Mouse (Mus musculus) kidney, embryonic 15.5 days (tissue): ENCODE data around the gene Enpep. TPM values are rescaled to one million over a fixed set of nuclear protein-coding genes. Genes with fewer than 3 reads are reported as not detected.

Source experiments
- ATAC-seq: fragments of 200-750 bp; cut with Nextera tagmentation; replicated peaks from 2 replicates; pipeline ENCODE4 v1.8.0; 2017; ENCODE audit warnings: moderate TSS enrichment; ENCODE audit not compliant: low FRiP score
- H3K27ac ChIP-seq: fragments of 300-500 bp; sonication (generic); 2 replicates; pipeline ENCODE4 v1.5.1; 2015; ENCODE audit warnings: mild to moderate bottlenecking, inconsistent platforms
- H3K27me3 ChIP-seq: fragments of 300-500 bp; sonication (generic); 2 replicates; pipeline ENCODE4 v1.6.1; 2015; ENCODE audit warnings: inconsistent platforms
- H3K36me3 ChIP-seq: fragments of 300-500 bp; sonication (generic); 2 replicates; pipeline ENCODE4 v1.6.1; 2015; ENCODE audit warnings: inconsistent platforms
- H3K4me1 ChIP-seq: fragments of 300-500 bp; sonication (generic); 2 replicates; pipeline ENCODE4 v1.6.1; 2015; ENCODE audit warnings: inconsistent platforms
- H3K4me2 ChIP-seq: fragments of 300-500 bp; sonication (generic); 2 replicates; pipeline ENCODE4 v1.6.1; 2015; ENCODE audit warnings: moderate library complexity, mild to moderate bottlenecking, inconsistent platforms
- H3K4me3 ChIP-seq: fragments of 300-500 bp; sonication (generic); replicated peaks from 2 replicates; pipeline ENCODE4 v1.5.1; 2015; ENCODE audit warnings: mild to moderate bottlenecking, inconsistent platforms
- H3K9ac ChIP-seq: fragments of 300-500 bp; sonication (generic); 2 replicates; pipeline ENCODE4 v1.6.1; 2015; ENCODE audit warnings: mild to moderate bottlenecking, inconsistent platforms
- H3K9me3 ChIP-seq: fragments of 300-500 bp; sonication (generic); replicated peaks from 2 replicates; pipeline ENCODE4 v1.6.1; 2016; ENCODE audit warnings: inconsistent platforms
- WGBS: fragments of 180-500 bp; shearing (Covaris S2); methylation state at CpG from one replicate; pipeline ENCODE4 v1.1.7; 2015; ENCODE audit warnings: mixed read lengths; 5-methylcytosine and 5-hydroxymethylcytosine counted together
- polyA plus RNA-seq: library from polyadenylated mRNA; unstranded; fragments of >200 nt; fragmentation: Nextera tagmentation; extraction: Ambion mirVana; gene quantifications from 2 replicates; pipeline ENCODE4 v1.2.1, GENCODE M21; 2015

Gene Enpep
- 82.5 and 82.7 TPM in 2 replicates for polyA plus RNA-seq

DNA sequence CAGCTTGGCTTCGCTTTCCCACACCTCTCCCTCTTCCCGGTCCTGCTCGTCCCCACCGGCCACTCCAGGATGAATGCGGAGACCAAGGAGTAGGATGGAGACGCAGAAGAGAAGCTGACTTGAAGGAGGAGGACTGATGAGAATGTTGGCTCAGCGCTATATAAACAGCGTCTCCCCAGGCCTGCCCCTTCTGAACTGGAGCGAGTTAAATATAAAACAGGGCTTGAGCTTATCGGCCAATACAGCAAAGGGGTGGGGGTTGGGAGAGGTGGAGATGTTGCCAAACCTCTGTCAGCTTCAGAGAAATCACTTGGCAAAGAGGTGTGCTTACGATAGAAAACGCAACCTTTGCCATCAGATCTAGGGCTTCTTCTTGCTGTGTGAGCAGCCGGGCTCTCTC, at the start of gene Enpep:
Gene Enpep (minus strand): TSS at position 135 of the 400 bp plus-strand sequence.
- Histone ChIP-seq H3K9me3 (no peaks in the 10 kb centered on the region), H3K27ac (peak within 1 kb of the TSS; percentile 83), H3K36me3 (no peaks in the 10 kb centered on the region), H3K9ac (peak within 1 kb of the TSS; percentile 33), H3K4me3 (peak within 1 kb of the TSS; percentile 50), H3K4me2 (peak within 1 kb of the TSS; percentile 64), H3K27me3 (no peaks in the 10 kb centered on the region), H3K4me1 (peaks cover 33% of the 10 kb centered on the region)
- 13% methylated on average over 13 of the region's 13 CpGs for WGBS
- peak; percentile 79 for ATAC-seq

DNA sequence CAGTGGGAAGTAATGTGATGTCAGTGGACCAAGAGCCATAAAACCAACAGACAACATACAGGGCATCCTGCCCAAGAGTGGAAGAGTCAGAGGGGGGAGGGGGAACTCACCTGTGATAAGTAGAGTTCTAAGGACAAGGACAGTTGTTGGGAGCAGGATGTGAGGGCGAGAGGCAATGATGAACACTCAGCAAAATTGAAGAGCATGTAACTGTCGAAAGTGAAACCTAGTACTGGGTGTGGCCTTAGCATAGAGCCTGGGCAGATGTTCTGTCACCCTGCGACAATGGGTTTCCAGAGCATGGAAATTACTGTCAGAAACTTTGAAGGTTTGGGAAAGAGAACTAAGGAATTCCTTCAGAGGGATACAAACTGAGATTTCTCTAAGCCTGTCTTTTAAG, 46.6 kb upstream of the Enpep start:
- Histone ChIP-seq H3K4me3 (no peak overlapping the region), H3K27ac (no peak overlapping the region), H3K36me3 (no peaks in the 10 kb centered on the region), H3K9me3 (no peaks in the 10 kb centered on the region), H3K27me3 (no peaks in the 10 kb centered on the region), H3K4me1 (0 out of 2 replicates have a peak, but pooled peaks cover 3% of the 10 kb centered on the region), H3K4me2 (no peak overlapping the region), H3K9ac (no peak overlapping the region)
- ATAC-seq: no peak
- 80% methylated on average over 3 of the region's 3 CpGs for WGBS

DNA sequence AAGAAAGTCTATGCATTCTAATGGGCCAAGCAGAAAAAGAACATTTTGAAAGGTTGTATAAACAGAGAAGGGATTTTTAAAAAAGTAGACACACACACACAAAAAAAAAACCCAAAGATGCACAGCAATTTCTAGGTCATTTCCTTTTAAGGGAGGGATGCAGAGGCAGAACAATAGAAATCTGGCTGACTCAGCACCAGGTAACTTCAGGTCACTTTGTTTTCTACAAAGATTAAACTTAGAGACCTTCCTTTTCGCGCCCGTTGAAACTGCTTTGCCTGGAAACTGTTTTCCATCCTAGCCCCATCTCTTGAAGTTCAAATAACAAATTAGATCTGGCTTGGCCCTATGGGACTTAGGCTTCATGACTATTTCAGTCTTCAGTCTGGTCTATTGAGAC, 42.6 kb upstream of the Enpep start:
- H3K27me3 ChIP-seq: no peaks in the 10 kb centered on the region
- H3K27ac ChIP-seq: no peak overlapping the region
- no peak overlapping the region for H3K4me3 ChIP-seq
- no peaks in the 10 kb centered on the region for H3K36me3 ChIP-seq
- no peaks in the 10 kb centered on the region for H3K4me1 ChIP-seq
- H3K9ac ChIP-seq: no peak overlapping the region
- 97% methylated on average over 3 of the region's 3 CpGs for WGBS
- no peak overlapping the region for H3K4me2 ChIP-seq
- no peak for ATAC-seq
- no peaks in the 10 kb centered on the region for H3K9me3 ChIP-seq

DNA sequence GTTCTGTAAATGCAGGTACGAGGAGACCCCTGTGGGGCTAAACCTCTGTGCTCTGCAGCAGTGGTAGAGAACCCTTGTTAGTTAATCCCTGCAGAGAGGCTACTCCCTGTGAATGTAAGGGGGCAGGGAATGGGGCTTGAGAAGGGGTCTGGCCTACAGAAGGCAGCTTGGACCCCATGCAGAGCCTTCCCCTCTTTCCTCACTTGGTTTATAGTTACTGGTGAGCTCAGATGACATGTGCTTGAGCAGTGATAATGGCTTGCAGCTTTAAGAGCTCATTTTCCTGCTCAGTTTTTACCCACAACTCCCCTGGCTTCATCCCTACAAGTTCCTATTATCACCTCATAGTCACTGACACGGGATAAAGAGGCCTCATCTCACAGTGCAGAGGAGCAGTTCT, 40.6 kb upstream of the Enpep start:
- no peaks in the 10 kb centered on the region for H3K36me3 ChIP-seq
- no peaks in the 10 kb centered on the region for H3K9me3 ChIP-seq
- H3K4me1 ChIP-seq: no peaks in the 10 kb centered on the region
- no peak overlapping the region for H3K4me2 ChIP-seq
- no peak overlapping the region for H3K4me3 ChIP-seq
- H3K27ac ChIP-seq: no peak overlapping the region
- no peak for ATAC-seq
- 58% methylated on average over 2 of the region's 2 CpGs for WGBS
- H3K9ac ChIP-seq: no peak overlapping the region
- no peaks in the 10 kb centered on the region for H3K27me3 ChIP-seq

DNA sequence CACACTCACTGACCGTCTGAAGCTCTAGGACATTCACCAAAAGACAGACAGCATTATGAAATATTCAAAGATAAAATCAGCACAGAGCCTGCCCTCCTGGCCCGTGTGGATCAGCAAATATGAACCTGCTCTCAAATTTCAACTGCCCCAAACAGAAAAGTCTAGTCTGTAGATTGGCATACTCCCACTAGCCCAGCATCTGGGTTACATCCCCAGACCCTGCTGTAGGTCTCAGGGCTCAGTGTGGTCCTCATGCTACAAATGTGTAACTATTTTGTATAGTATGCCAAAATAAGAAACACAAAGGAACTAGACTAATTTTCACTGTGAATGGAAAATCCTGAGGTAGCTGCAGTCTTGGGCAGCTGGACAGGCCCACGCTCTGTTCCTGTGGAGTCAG, 37.0 kb upstream of the Enpep start:
- no peak overlapping the region for H3K9ac ChIP-seq
- no peaks in the 10 kb centered on the region for H3K4me1 ChIP-seq
- H3K27me3 ChIP-seq: no peaks in the 10 kb centered on the region
- no peaks in the 10 kb centered on the region for H3K9me3 ChIP-seq
- no peak overlapping the region for H3K4me2 ChIP-seq
- ATAC-seq: no peak
- 67% methylated on average over 3 of the region's 3 CpGs for WGBS
- H3K36me3 ChIP-seq: no peaks in the 10 kb centered on the region
- H3K27ac ChIP-seq: peak overlapping the region; percentile 37; the same call in 1 of the 2 replicates
- H3K4me3 ChIP-seq: no peak overlapping the region

DNA sequence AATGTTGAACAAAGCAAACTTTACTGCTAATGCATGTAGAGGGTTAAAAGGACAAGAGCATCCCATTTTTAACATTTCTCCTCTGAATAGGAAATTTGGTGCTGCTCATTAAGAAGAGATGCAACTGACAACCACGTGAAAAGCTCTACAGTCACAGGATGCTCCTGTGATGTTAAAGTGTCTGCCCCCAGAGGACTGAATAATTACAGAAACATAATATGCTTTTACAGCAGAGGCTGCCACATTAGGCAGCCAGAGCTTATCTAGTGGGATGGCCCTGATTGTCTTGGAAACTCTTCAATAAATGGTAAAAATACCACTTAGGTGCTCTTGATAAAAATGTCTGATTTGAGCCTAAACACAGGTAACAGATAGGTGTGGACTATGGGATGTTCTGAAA, 33.4 kb upstream of the Enpep start:
- no peaks in the 10 kb centered on the region for H3K27me3 ChIP-seq
- H3K27ac ChIP-seq: no peak overlapping the region
- H3K4me1 ChIP-seq: no peaks in the 10 kb centered on the region
- no peak overlapping the region for H3K4me3 ChIP-seq
- no peaks in the 10 kb centered on the region for H3K9me3 ChIP-seq
- H3K4me2 ChIP-seq: no peak overlapping the region
- ATAC-seq: no peak
- H3K9ac ChIP-seq: no peak overlapping the region
- H3K36me3 ChIP-seq: no peaks in the 10 kb centered on the region
- WGBS: 47% methylated on average over 1 of the region's 1 CpGs

DNA sequence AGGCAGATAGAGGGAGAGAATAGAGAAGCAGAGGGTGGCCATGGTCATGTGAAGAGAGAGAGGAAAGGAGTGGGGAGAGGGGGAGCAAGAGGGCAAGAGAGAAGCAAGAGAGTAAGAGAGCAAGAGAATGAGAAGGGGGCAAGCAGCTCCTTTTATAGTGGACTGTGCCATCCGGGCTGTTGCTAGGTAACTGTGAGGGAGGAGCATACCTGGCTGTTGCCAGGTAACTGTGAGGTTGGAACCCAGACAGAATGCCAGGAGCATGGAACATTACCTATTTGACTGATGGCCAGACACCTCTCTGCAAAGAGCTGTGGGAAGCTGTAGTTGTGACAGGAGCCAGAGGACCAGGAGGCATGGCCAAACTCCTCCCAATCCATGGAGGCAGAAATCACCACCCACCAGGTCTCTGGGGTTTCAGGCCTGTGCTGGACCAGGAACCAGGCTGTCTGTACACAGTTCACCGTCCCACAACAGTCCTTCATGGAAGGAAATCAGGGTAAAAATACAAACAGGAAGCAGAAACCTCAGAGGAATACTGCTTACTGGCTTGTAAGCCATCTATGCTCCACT, 32.4 kb upstream of the Enpep start:
- no peak overlapping the region for H3K9ac ChIP-seq
- H3K9me3 ChIP-seq: no peaks in the 10 kb centered on the region
- WGBS: 83% methylated on average over 2 of the region's 2 CpGs
- no peaks in the 10 kb centered on the region for H3K27me3 ChIP-seq
- H3K4me1 ChIP-seq: no peaks in the 10 kb centered on the region
- H3K4me3 ChIP-seq: no peak overlapping the region
- H3K27ac ChIP-seq: no peak overlapping the region
- no peaks in the 10 kb centered on the region for H3K36me3 ChIP-seq
- no peak for ATAC-seq
- H3K4me2 ChIP-seq: no peak overlapping the region

DNA sequence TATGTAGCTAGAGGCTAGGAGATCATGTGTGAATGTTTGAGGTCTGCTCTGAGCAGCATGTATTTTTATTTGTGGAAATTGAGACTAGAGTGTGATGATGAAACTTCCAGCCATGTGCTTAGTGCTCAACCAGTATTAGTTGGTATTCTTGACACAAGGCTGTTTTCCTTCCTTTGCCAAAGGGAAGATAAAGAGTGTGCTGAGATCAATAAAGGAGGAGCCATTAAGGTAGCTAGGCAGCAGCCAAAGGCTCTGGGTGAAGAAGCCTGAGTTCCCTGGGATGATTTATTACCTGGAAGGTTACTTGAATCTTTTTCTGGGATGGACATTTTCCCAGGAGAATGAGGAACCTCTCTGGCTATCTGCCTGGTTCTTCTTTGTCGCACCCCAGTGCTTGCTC, 30.9 kb upstream of the Enpep start:
- H3K27ac ChIP-seq: no peak overlapping the region
- H3K4me1 ChIP-seq: no peaks in the 10 kb centered on the region
- WGBS: 73% methylated on average over 1 of the region's 1 CpGs
- no peak overlapping the region for H3K4me3 ChIP-seq
- H3K36me3 ChIP-seq: no peaks in the 10 kb centered on the region
- H3K9me3 ChIP-seq: no peaks in the 10 kb centered on the region
- no peak overlapping the region for H3K9ac ChIP-seq
- ATAC-seq: no peak
- no peaks in the 10 kb centered on the region for H3K27me3 ChIP-seq
- H3K4me2 ChIP-seq: no peak overlapping the region

DNA sequence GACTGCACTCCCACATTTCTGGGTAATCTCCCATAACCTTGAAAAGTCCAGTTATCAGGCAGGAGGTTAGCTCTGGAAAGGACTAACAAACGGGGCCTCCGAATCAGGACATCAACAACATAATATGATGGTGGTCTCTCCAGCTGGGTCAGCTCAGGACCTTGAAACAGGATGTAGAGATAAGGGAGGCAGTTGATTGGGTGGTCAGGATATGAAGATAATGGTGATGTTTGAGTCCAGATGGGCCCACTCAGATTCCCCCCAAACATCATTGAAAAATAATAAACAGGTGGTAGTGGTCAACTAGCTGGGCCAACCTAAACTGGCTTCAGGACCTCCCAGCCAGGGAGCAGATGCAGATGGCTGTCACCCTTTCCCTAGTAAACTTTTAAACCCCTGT, 25.6 kb upstream of the Enpep start:
- 57% methylated on average over 2 of the region's 2 CpGs for WGBS
- no peaks in the 10 kb centered on the region for H3K4me1 ChIP-seq
- no peaks in the 10 kb centered on the region for H3K36me3 ChIP-seq
- H3K4me3 ChIP-seq: no peak overlapping the region
- H3K9me3 ChIP-seq: no peaks in the 10 kb centered on the region
- no peaks in the 10 kb centered on the region for H3K27me3 ChIP-seq
- ATAC-seq: peak; percentile 58; the same call in 1 of the 2 replicates
- H3K4me2 ChIP-seq: no peak overlapping the region
- H3K9ac ChIP-seq: no peak overlapping the region
- no peak overlapping the region for H3K27ac ChIP-seq

DNA sequence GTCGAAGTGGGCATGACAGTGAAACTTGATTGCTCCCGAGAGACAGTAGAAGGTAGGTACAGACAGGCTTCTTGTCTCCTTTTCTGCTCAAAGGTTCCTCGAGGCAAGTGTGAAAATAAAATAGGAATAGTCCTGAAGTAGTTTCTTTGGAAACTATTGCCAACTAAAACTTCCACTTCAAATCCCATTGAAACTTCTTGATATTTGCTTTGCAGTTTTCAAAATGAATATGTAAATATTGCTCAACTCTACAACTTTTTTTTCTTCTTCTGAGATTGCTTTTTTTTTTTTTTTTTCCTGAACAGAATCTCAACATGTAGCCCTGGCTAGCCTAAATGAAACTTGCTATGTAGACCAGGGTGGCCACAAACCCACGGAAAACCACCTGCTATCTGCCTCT, 21.4 kb upstream of the Enpep start:
- Histone ChIP-seq H3K9ac (no peak overlapping the region), H3K4me3 (no peak overlapping the region), H3K4me1 (no peaks in the 10 kb centered on the region), H3K36me3 (no peaks in the 10 kb centered on the region), H3K27ac (no peak overlapping the region), H3K9me3 (no peaks in the 10 kb centered on the region), H3K4me2 (no peak overlapping the region), H3K27me3 (no peaks in the 10 kb centered on the region)
- WGBS: 76% methylated on average over 4 of the region's 4 CpGs
- no peak for ATAC-seq

DNA sequence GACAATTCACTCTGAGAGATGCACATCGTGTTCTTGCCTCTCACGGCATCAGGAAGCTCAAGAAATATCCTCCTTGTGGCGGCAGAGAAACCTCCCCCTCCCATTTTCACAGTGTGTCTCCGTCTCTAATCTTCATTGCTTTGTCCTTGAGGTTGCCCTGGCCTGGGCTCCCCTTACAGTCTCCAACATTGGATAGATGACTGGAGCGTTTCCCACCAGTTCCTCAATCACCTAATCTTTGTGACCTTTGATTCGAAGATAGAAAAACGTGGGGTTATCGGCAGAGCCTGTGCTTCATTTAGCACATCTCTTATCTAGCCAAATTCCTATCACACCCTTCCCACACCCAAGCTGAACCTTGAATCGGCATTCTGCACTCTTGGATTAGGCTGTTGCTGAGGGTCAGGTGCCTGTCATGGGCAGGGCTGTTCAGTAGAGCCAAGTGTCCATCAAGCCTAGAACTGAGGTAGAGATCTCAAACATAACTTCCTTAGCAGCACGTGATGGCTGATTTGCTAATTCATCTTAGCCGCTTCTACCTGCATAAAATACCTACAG, 18.9 kb upstream of the Enpep start:
- no peak overlapping the region for H3K27ac ChIP-seq
- H3K4me2 ChIP-seq: no peak overlapping the region
- ATAC-seq: no peak
- no peaks in the 10 kb centered on the region for H3K9me3 ChIP-seq
- H3K4me1 ChIP-seq: no peaks in the 10 kb centered on the region
- H3K9ac ChIP-seq: no peak overlapping the region
- no peak overlapping the region for H3K4me3 ChIP-seq
- 82% methylated on average over 11 of the region's 11 CpGs for WGBS
- H3K27me3 ChIP-seq: no peaks in the 10 kb centered on the region
- H3K36me3 ChIP-seq: no peaks in the 10 kb centered on the region

DNA sequence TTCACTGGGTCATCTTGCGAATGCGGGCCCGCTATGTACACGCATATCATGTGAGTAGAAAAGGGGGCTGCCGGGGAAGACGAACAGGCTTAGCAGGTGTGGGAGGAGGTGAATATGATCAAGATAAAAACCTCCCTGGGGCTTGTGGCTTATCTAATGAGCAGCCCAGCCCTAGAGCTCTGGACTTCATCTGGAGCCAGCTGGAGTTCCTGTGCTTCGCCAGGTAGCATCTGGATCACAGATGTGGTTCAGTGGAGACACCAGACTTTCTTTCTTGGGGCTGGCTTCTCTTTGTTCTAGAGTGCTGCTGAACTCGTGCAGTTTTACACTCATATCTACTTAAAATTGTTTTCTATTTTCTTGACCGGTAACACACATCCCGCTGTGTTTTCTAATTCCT, 14.8 kb upstream of the Enpep start:
- Histone ChIP-seq H3K36me3 (no peaks in the 10 kb centered on the region), H3K4me2 (no peak overlapping the region), H3K4me3 (no peak overlapping the region), H3K9me3 (no peaks in the 10 kb centered on the region), H3K27ac (no peak overlapping the region), H3K9ac (no peak overlapping the region), H3K4me1 (no peaks in the 10 kb centered on the region), H3K27me3 (no peaks in the 10 kb centered on the region)
- ATAC-seq: no peak
- 83% methylated on average over 10 of the region's 10 CpGs for WGBS

DNA sequence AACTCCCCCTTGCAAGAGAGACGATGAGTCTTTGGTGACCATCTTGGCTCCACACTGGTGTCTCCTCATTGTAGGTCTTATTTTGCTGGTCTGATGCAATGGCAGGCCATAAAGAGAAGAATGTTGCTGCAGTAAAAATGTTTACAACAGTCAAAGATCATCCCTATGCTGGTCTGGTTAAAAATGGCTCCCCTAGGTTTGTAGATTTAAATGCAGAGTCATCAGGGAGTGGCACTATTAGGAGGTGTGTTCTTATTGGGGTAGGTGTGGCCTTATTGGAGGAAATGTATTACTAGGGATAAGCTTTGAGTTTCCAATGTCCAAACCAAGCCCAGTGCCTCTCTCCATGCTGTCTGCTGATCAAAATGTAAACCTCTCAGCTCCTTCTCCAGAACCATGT, 10.2 kb upstream of the Enpep start:
- H3K4me3 ChIP-seq: no peak overlapping the region
- H3K4me2 ChIP-seq: no peak overlapping the region
- no peaks in the 10 kb centered on the region for H3K27me3 ChIP-seq
- H3K9me3 ChIP-seq: no peaks in the 10 kb centered on the region
- no peak overlapping the region for H3K27ac ChIP-seq
- H3K9ac ChIP-seq: no peak overlapping the region
- no peaks in the 10 kb centered on the region for H3K36me3 ChIP-seq
- peaks cover 7% of the 10 kb centered on the region for H3K4me1 ChIP-seq
- no peak for ATAC-seq
- 86% methylated on average over 1 of the region's 1 CpGs for WGBS
